Mouse (Mus musculus): ENCODE measurements around the gene Itgb7.

DNA sequence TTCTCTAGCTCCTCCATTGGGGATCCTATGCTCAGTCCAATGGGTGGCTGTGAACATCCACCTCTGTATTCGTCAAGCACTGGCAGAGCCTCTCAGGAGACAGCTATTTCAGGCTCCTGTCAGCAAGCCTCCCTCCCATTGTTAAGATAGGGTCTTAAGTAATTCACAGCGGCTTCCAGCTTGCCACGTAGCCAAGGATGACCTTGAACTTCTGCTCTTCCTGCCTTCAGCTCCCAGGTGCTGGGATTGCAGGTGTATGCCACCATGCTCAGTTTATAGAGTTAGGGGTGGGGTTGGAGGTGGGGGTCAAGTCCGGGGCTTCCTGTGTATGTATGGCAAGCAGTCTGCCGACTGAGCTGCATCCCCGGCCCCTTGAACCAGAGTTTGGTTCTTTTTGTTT is 19.8 kb downstream of the Itgb7 start:
- TF ChIP-seq CTCF (IDR thresholded peaks at IDR 0.05; ENCODE audit: borderline replicate concordance, extremely low read depth, insufficient read depth, insufficient read length), result no peak
- TF ChIP-seq POLR2A (IDR thresholded peaks at IDR 0.05; ENCODE audit: borderline replicate concordance, extremely low read depth, insufficient read depth, insufficient read length, poor library complexity, severe bottlenecking), result no peak
